Mouse (Mus musculus): ENCODE data around the gene Mpdu1.

Gene Mpdu1

DNA sequence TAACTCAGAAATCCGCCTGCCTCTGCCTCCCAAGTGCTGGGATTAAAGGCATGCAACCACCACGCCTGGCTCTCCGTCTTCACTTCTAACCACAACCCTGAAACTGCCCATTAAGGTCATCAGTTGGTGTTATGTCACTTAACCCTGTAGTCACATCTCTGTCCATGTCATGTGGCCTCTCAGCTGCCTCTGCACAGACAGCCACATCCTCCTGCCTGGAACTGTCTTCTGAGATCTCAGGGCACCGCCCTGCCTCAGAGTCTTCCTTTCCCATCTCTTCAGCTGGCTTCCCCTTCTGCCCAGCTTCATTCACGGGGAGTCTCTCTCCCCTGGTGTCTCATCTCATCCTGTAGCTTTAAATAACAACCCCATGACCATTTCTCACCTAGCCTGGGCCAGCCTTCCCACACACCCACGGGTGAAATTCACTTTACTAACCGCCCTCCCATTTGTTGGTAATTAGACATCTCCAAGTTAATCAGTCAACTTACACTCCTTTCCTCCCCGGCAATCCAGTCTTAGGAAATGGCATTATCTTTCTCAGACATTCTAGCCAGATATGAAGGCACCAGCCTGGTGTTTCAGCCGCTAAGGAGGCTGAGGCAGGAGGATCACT, 29.9 kb upstream of the Mpdu1 start:
- DNase-seq (ENCODE audit: low spot score in 2 of 2) = no peak

DNA sequence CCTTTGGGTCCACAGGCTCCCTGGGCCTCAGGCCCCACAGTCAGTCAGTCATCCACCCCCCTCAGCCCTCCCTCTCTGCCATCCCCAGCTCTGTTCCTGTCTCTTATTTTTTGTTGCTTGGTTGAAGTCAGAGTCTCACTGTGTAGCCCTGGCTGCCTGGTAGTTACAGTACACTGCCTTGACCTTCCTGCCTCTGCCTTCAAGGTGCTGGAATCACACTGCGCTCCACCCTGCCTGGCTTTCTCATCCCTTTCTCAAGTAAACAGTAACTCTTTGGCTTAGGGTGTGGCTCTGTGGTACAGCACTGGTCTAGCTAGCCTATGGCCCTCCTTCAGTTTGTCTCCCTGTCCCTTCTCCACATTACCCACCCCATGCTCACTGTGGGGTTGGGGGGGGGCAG, 27.4 kb upstream of the Mpdu1 start:
- DNase-seq (ENCODE audit: low spot score in 2 of 2) = no peak

DNA sequence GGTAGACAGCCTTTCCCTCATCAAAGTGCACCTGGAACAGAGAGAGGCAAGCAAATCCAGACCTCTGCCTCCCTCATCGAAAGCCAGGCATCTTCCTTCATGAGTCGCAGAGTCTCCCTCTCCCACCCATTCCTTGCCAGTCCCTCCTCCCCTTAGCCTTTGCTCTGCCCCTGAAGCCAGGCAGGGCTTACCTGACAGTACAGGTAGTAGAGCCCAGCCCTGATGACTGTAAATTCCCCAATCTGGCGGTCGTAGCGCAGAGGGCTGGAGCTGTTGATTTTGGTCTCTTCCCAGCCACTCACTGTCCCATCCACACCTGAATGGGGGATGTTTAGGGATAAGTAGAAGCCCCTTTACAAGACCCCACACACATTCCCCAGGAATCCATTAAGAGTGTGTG, 24.6 kb upstream of the Mpdu1 start:
- no peak for DNase-seq (ENCODE audit: low spot score in 2 of 2)

DNA sequence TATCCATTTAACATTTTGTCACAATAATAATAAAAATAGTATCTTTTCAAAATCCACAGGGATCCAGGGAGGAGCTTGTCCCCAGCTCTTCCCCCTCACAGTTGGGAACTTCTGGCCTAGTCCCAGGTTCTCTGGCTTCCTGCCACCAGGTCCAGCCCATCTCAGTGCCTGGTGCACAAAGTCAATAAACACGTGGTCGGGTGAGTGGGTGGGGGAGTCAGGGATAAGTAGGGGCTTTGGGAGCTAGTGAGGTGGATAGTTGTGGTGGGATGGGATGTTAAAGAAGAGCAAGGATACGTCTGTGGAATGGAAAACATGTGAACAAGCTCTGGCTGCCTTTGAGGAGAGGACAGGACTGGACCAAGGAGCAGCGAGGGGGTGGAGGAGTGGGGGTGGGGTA, 23.9 kb upstream of the Mpdu1 start:
- DNase-seq (ENCODE audit: low spot score in 2 of 2) = no peak

DNA sequence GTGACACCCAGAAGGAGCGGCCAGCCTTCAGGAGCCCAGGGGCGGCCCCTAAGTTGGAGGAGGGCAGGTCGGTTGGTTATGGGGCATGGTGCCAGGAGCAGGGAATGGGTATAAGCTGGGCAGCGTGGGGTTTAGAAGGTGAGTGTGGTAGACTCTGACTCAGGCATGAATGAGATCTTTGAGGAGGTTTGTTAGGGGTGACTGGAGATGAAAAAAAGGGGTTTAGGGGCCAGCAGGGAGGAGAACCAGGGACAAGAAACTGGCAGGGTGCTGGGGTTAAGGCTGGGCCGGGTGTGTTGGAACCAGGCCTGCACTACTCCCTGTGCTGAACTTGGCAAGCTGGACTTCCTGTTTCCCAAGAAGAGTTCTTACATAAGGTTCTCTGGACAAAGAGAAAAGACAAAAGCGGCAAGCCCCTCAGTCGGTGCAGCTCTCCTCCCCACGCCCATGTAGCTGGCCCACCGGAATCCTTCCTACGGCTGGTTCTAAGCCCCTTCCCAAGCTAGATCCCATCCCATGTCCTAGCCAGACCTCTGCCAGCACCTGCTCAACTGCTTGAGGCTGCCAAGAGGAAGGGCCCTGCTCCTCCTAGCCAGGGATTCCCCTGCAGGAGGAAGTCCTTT, 23.2 kb upstream of the Mpdu1 start, which contains the start of gene Tnfsf13:
Gene Tnfsf13 (minus strand): TSS at position 259 of the 623 bp plus-strand sequence.
- DNase-seq (ENCODE audit: low spot score in 2 of 2) = peak in 1 of 2 experiments; percentile 64

DNA sequence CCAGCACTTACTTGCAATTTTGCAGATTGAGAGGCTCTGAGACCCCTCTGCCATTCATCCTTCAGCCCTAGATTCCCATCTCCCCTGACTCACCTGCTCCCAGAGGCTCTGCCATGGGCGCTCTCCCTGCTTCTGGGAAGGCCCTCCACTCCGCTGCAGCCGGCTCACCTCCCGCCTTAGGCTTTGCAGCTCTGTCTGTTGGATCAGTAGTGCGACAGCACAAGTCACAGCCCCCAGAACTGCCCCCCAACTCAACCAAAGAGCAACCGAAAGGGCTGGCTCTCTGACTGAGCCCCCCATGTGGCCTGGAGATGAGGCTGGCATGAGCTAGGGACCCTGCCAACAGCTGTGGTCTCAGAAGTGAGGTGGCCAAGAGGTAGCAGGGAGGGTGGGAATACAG, 22.5 kb upstream of the Mpdu1 start:
- DNase-seq (ENCODE audit: low spot score in 2 of 2) = no peak

DNA sequence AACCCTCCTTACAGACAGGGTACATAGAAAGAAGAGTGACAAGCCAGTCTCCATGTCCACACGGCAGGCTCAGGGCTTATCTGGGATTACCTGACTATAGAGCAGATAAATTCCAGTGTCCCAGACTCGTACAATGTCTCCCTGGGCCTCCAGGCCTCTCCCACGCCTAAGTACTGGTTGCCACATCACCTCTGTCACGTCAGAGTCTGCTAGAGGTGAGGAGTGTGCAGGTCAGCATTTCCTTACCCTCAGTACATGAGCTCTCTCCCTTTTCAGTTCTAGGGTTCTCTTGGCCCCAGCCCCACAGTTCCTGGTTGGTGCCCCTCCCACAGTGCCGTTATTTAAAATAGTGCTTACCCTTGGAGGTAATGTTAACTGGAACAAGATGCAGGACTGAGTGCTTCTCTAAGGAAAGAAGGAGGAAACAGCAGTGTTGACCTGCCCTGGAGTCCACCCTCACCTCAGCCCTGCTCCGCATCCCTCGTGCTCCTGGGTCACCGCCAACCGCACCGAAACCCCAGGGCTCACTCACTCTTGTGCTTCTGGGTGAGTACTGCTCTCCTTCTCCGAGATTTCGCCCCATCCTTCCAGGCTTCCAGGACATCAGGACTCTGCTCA, 21.8 kb upstream of the Mpdu1 start:
- DNase-seq (ENCODE audit: low spot score in 2 of 2) = no peak

DNA sequence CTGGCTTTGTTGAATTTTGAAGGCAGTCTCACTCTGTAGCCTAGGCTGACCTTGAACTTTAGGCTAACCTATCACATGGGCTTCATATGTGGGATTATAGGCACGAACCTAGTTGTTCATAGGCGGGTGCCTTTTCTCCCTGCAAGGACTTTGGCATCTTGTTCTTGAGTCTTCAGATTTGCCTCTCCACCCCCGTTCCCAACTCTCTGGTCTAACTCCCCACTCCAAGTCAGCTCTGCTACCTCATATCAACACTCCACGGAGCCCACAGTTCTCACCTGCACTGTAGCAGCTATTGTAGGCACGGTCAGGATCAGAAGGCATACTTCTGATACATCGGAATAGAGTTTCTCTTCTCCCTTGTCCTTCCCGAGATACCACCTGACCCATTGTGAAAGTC, 21.1 kb upstream of the Mpdu1 start:
- DNase-seq (ENCODE audit: low spot score in 2 of 2) = no peak

DNA sequence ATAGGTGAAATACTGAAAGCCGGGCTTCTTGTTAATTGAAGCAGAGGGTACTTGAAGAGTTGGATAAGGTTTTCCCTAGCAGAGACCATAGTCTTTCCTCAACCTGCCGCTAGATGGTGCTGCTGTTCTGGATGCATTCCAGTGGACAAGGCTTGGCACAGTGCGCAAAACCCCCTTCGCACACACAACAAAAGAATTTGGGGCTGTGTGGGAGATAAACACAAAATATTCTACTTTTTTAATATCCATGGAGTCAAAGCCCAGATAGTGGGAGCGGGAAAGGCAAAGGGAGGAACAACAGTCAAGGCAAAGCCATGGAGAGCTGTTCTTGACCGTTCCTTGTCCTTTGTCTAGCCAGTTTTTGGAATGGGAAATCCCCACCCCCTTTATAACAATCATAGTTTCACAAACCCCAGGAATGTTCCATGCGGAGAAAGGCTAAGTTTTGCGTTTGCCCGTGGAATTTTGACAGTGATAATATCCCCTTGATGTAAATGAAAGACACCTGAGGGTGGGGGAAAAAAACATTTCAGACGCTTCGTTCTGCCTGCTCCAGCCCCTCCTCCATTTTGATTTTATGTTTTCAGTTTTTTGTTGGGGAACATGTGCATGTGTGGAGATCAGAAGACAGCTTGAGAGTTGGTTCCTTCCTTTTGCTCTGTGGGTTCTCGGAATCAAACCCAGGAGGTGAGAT, 20.5 kb upstream of the Mpdu1 start:
- peak; percentile 88 to 96 for DNase-seq (ENCODE audit: low spot score in 2 of 2)

DNA sequence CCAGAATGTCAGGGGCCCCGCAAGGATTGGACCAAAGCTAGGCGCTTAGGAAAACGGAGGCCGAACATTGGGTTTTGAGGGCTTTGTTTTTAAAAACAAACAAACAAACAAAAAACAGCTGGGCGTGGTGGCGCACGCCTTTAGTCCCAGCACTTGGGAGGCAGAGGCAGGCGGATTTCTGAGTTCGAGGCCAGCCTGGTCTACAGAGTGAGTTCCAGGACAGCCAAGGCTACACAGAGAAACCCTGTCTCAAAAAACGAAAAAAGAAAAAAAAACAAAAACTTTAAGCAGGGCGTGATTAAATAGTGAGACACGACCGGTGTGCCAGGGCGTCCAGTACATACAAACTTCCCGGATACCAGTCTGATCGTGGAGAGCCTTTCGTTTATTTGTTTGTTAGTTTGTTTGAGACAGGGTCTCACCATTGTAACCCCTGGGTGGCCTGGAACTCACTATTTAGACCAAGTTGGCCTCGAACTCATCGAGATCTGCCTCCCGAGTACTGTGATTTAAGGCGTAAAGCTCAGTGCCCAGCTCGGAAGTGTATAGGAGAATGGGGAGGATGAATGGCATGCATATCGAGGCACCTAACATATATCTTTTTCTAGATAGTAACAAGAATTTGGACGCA, 19.9 kb upstream of the Mpdu1 start:
- no peak for DNase-seq (ENCODE audit: low spot score in 2 of 2)

DNA sequence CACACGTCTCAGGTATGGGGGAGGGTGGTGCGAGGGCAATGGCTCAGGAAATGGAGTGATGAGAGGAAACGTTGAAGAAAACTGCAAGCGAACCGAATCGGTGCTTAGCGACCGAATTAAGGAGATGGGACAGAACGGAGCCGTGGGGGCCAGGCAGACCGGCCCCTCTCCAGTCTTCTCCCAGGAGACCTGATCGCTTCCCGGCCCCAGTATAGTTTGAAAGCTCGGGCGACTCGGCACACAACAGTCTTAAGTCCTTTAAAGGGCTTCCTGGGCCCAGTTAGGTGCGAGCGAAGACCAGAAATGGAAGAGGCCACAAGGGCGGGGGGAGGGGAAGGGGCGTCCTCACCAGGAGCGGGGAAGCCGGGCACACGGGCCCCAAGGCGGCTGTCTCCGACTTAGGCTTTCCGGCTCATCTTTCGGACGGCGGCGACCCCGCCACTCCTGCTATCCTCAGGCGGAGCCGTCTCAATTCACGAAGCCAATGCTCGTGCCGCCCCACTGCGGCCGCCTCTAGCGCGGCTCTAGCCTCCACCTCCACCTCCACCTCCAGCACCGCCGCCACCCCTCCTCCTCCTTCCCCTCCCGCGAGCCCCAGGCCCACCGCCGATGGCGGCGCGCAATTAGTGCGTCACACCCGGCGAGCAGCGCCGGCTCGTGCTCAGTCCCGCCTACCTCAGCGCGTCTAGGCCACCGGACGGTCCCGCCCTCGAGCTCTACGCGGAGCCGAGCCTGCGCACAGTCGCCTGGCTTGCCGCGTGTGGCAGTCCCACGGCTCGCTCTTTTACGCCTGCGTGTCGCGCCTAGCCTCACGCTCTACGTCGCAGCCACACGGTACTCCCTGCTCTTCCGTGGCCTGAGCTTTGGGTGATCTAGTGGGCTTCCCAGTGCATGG, 19.1 kb upstream of the Mpdu1 start, which contains the start of gene Senp3:
Gene Senp3 (minus strand): TSS at position 771 of the 895 bp plus-strand sequence.
- peak; percentile 94 to 97 for DNase-seq (ENCODE audit: low spot score in 2 of 2)

DNA sequence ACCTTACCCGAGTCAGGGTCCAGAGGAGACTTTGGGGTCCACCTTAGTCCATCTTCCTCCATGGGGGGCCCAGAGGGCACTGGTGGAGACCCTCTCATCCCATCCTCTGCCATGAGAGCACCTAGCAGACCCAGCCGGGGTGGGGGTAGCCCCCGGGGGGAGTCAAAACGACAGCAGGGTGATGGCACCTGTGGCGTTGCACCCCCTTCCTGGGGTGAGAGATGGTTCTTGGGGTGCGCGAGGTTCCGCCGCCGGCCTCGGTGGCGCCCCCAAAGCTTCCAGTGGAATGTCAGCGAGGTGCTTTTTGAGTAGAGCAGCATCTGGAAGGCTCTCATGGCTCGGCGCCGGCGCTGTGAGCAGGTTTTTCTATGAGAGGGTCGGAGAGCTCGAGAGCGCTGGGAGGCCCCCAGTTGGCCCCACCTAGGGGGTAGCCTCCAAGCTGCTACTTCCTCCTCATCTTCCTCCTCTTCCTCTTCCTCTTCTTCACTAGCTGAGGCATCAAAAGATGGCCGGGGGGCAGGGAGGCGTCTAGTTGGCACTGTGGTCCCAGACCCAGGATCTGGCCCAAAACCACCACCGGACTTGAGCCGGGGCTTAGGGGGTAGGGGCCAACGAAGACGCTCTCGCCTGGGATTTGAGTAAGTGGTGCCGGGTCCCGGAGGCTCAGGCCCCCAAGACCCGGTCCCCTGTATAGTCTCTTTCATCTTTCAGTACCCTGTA, 17.9 kb upstream of the Mpdu1 start:
- no peak for DNase-seq (ENCODE audit: low spot score in 2 of 2)

DNA sequence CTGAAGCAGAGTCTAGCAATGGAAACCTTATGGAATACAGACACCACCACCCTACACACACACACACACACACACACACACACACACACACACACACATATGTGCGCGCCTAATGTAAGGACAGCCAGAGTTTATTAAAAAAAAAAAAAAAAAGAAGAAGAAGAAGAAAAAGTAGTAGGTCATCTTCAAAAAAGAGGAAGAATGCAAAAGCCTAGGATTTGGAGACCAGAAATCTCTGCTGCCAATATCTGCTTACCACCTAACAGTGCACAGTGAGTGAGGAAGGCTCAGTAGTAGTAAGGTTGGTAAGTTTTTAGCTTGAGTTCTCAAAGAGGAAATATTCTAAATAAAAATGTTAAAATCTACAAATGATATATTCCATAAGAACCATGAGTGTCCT, 16.7 kb upstream of the Mpdu1 start:
- DNase-seq (ENCODE audit: low spot score in 2 of 2) = no peak

DNA sequence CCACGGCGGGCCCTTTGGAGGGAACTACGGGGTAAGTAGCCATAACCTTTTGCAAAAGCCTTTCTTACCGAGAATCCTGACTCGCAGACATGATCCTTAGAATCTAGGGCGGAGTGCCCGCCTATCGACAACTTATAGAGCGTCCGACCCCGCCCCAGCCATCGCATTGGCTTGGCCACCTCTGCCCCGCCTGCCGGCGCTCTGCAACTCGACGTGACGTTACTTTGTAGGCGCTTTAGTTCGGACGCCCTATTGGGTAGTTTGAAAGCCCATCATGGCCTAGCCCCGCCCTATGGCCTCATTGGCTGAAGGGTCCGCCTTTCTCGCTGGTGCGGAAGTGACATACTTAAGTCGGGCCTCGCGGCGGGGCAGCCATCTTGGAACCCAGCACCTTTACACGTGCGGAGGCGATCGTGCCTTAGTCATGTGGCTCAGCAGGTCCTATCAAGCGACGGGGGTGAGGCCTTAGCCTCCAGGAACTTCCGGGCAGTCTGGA, 9.8 kb upstream of the Mpdu1 start, which contains the start of gene Eif4a1:
Gene Eif4a1 (minus strand): TSS at position 213 of the 496 bp plus-strand sequence.
- DNase-seq (ENCODE audit: low spot score in 2 of 2) = peak; percentile 99 to 100

DNA sequence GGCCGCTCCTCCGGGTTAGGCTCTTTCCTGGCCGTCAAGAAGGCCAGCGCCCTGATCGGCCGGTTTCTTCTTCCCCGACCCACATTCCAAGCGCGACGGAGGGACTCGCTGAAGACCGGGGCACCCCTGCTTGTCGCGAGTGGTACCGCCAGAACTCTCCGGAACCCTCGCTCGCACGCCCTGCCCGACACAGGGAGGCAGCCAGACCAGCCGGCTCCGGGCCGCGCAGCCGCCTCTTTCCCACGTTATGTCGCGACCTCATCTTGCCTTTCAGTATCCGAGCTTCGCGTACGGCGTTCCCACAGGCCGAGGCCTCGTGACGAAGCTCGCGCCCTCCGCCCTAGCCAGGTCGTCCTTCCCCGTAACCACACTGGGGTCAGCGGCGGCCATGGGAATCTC, 9.3 kb upstream of the Mpdu1 start:
- DNase-seq (ENCODE audit: low spot score in 2 of 2) = no peak

DNA sequence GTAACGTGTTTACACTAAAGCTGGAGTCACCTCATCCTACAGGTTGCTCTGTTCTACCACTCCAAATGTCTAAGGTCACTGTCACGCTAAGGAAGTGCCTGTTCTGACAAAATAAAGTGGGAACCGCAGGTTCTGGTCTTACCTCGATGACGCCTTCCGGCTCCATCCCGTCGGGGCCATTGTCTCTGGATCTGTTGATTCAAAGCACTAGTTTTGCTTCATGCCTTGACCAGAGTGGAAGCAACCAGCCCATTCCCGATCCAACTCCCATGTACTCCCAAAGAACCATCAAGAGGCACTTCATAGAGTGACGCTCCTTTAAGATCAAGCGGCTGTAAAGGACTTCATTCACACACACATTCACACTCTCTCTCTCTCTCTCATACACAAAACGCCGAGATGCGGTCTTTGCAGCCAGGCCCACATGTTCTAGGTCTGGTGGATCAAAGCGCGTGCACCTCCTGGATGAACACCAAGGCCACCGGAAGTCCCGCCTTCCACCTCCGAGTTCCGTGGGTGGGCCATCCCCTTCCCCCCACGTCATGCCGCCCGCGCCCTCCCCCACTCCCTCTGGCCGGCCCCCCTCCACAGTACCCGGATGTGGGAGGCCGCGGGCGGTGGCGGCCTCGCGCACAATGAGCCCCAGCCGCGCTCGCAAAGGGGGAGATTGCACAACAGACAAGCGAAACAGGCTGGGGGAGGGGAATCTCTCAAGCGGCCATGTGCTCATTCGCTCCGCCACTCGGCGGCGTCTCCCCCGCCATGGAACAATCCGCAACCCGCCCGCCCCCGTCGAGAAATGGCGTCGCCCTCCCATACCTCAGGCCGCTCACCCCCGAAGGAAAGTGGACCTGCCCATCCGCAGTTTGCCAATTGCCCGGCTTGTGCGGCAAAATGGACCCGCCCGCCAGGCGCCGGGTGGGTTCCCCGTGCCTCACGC, 8.6 kb upstream of the Mpdu1 start:
- peak; percentile 93 to 98 for DNase-seq (ENCODE audit: low spot score in 2 of 2)

DNA sequence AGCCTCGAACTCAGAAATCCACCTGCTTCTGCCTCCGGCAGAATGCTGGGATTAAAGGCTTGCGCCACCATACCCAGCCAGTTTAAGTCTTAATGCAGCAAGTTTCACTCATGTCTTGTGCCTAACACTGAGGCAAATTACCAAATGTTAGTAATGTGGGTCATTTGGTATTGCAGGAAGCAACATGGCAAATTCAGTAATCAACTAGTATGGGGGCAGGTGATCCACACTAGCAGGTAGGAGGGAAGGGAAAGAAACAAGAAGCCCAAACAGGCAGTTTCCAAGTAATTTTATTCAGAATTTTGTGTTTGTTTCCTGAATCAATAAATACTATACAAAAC, 4.2 kb upstream of the Mpdu1 start:
- no peak for DNase-seq (ENCODE audit: low spot score in 2 of 2)

DNA sequence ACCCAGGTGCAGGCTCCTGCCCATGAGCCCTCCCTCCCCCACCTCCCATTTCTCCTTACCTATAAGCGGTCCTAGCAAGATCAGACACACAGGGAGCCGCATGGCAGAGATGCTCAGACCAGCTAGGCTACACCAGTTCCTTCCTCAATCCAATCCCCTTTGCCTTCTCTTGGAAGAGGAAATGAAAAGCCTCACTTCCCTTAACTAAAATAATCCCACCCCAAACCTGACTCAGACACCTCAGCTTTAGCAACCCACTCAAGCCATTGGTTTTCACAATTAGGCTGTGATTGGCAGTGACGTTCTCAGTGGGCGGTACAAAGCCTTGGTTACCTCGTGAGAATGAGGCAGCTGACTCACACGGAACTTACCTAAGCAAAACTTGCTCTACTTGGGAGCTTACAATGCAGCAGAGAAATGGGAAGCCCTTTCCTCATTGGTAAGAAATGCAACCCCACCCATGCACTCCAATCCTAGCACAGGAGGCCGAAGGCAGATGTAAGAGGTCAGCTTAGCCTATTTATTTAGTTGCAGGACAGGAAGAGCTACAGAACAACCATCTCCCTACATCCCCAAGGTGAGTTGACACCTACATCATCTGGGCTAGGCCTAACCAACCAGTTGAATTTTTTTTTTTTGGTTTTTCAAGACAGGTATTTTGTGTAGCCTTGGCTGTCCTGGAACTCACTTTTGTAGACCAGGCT, 3.7 kb upstream of the Mpdu1 start, which contains the start of gene Cd68:
Gene Cd68 (minus strand): TSS at position 193 of the 704 bp plus-strand sequence.
- DNase-seq (ENCODE audit: low spot score in 2 of 2) = peak; percentile 67 to 74

Measured in spleen, postnatal 4 days (tissue).